Mouse (Mus musculus): ENCODE measurements around the gene Gls2. TPM values are rescaled to one million over a fixed set of nuclear protein-coding genes. Genes with fewer than 3 reads are reported as not detected.

Gene Gls2
- polyA plus RNA-seq, 1 experiment = 1.1 TPM

GRCm38 (mm10) chr10:128236321-128236720, 42.1 kb downstream of the Gls2 start:
- no peak overlapping the region for H3K4me2 ChIP-seq (ENCODE audit: low read depth)
- TF ChIP-seq TCF12 (IDR thresholded peaks at IDR 0.05; ENCODE audit: insufficient read depth, poor library complexity, severe bottlenecking) (no peak), USF1 (IDR thresholded peaks at IDR 0.05; ENCODE audit: low read depth) (no peak), MAX (IDR thresholded peaks at IDR 0.05; ENCODE audit: low read depth) (no peak), MYOD1 (IDR thresholded peaks at IDR 0.05; ENCODE audit: control insufficient read depth in 1 of 3, insufficient read length in 2 of 3, low read depth in 2 of 3) (no peak), CEBPB (IDR thresholded peaks at IDR 0.05; ENCODE audit: insufficient read depth, poor library complexity, severe bottlenecking) (no peak), SRF (IDR thresholded peaks at IDR 0.05; ENCODE audit: control insufficient read depth, insufficient read length, low read depth) (no peak), POLR2A (IDR thresholded peaks at IDR 0.05; ENCODE audit: insufficient read length, low read depth) (no peak), MYOG (IDR thresholded peaks at IDR 0.05; ENCODE audit: control insufficient read depth in 1 of 3, insufficient read depth in 1 of 3, insufficient read length in 2 of 3, low read depth in 2 of 3) (no peak), E2F4 (IDR thresholded peaks at IDR 0.05; ENCODE audit: insufficient read depth) (no peak), POLR2AphosphoS2 (IDR thresholded peaks at IDR 0.05; ENCODE audit: insufficient read length, low read depth) (no peak), REST (IDR thresholded peaks at IDR 0.05; ENCODE audit: insufficient read depth, insufficient read length) (no peak), TCF3 (IDR thresholded peaks at IDR 0.05; ENCODE audit: insufficient read length, low read depth) (no peak)
- H3K36me3 ChIP-seq (ENCODE audit: control insufficient read depth, insufficient read depth) = peaks cover 6% of the 10 kb centered on the region
- no peaks in the 10 kb centered on the region for H3K27me3 ChIP-seq (ENCODE audit: control insufficient read depth, insufficient read depth, insufficient read length)
- no peaks in the 10 kb centered on the region for H3K79me2 ChIP-seq (ENCODE audit: control insufficient read depth, insufficient read depth)
- H3K4me3 ChIP-seq = no peak overlapping the region
- no peak overlapping the region for H3ac ChIP-seq (ENCODE audit: control insufficient read depth, insufficient read length)

- H3K27me3 ChIP-seq (ENCODE audit: control insufficient read depth, insufficient read depth, insufficient read length) = no peaks in the 10 kb centered on the region
- TF ChIP-seq MAX (IDR thresholded peaks at IDR 0.05; ENCODE audit: low read depth) = no peak
- TF ChIP-seq TCF3 (IDR thresholded peaks at IDR 0.05; ENCODE audit: insufficient read length, low read depth) = no peak
- TF ChIP-seq SRF (IDR thresholded peaks at IDR 0.05; ENCODE audit: control insufficient read depth, insufficient read length, low read depth) = no peak
- TF ChIP-seq POLR2AphosphoS2 (IDR thresholded peaks at IDR 0.05; ENCODE audit: insufficient read length, low read depth) = no peak
- TF ChIP-seq REST (IDR thresholded peaks at IDR 0.05; ENCODE audit: insufficient read depth, insufficient read length) = no peak
- TF ChIP-seq CEBPB (IDR thresholded peaks at IDR 0.05; ENCODE audit: insufficient read depth, poor library complexity, severe bottlenecking) = no peak
- TF ChIP-seq TCF12 (IDR thresholded peaks at IDR 0.05; ENCODE audit: insufficient read depth, poor library complexity, severe bottlenecking) = no peak
- TF ChIP-seq MYOD1 (IDR thresholded peaks at IDR 0.05; ENCODE audit: control insufficient read depth in 1 of 3, insufficient read length in 2 of 3, low read depth in 2 of 3) = no peak
- no peak for TF ChIP-seq E2F4 (IDR thresholded peaks at IDR 0.05; ENCODE audit: insufficient read depth)
- no peak for TF ChIP-seq MYOG (IDR thresholded peaks at IDR 0.05; ENCODE audit: control insufficient read depth in 1 of 3, insufficient read depth in 1 of 3, insufficient read length in 2 of 3, low read depth in 2 of 3)
- no peak for TF ChIP-seq USF1 (IDR thresholded peaks at IDR 0.05; ENCODE audit: low read depth)
- TF ChIP-seq POLR2A (IDR thresholded peaks at IDR 0.05; ENCODE audit: insufficient read length, low read depth) = no peak
- H3K4me2 ChIP-seq (ENCODE audit: low read depth) = no peak overlapping the region
- H3ac ChIP-seq (ENCODE audit: control insufficient read depth, insufficient read length) = no peak overlapping the region
- H3K4me3 ChIP-seq = no peak overlapping the region
- H3K36me3 ChIP-seq (ENCODE audit: control insufficient read depth, insufficient read depth) = peaks cover 6% of the 10 kb centered on the region
- H3K79me2 ChIP-seq (ENCODE audit: control insufficient read depth, insufficient read depth) = no peaks in the 10 kb centered on the region
Observed at GRCm38 (mm10) chr10:128237807-128238480, 43.7 kb downstream of the Gls2 start.

GRCm38 (mm10) chr10:128239140-128239539, 44.9 kb downstream of the Gls2 start:
- no peak for TF ChIP-seq MYOD1 (IDR thresholded peaks at IDR 0.05; ENCODE audit: control insufficient read depth in 1 of 3, insufficient read length in 2 of 3, low read depth in 2 of 3)
- no peak for TF ChIP-seq CEBPB (IDR thresholded peaks at IDR 0.05; ENCODE audit: insufficient read depth, poor library complexity, severe bottlenecking)
- TF ChIP-seq E2F4 (IDR thresholded peaks at IDR 0.05; ENCODE audit: insufficient read depth) = no peak
- no peak for TF ChIP-seq POLR2AphosphoS2 (IDR thresholded peaks at IDR 0.05; ENCODE audit: insufficient read length, low read depth)
- no peak for TF ChIP-seq TCF3 (IDR thresholded peaks at IDR 0.05; ENCODE audit: insufficient read length, low read depth)
- TF ChIP-seq POLR2A (IDR thresholded peaks at IDR 0.05; ENCODE audit: insufficient read length, low read depth) = no peak
- no peak for TF ChIP-seq MYOG (IDR thresholded peaks at IDR 0.05; ENCODE audit: control insufficient read depth in 1 of 3, insufficient read depth in 1 of 3, insufficient read length in 2 of 3, low read depth in 2 of 3)
- no peak for TF ChIP-seq USF1 (IDR thresholded peaks at IDR 0.05; ENCODE audit: low read depth)
- no peak for TF ChIP-seq MAX (IDR thresholded peaks at IDR 0.05; ENCODE audit: low read depth)
- no peak for TF ChIP-seq SRF (IDR thresholded peaks at IDR 0.05; ENCODE audit: control insufficient read depth, insufficient read length, low read depth)
- TF ChIP-seq REST (IDR thresholded peaks at IDR 0.05; ENCODE audit: insufficient read depth, insufficient read length) = no peak
- no peak for TF ChIP-seq TCF12 (IDR thresholded peaks at IDR 0.05; ENCODE audit: insufficient read depth, poor library complexity, severe bottlenecking)
- peaks cover 6% of the 10 kb centered on the region for H3K36me3 ChIP-seq (ENCODE audit: control insufficient read depth, insufficient read depth)

GRCm38 (mm10) chr10:128240131-128240530, 45.9 kb downstream of the Gls2 start:
- Histone ChIP-seq H3ac (ENCODE audit: control insufficient read depth, insufficient read length) (no peak overlapping the region), H3K4me3 (no peak overlapping the region), H3K36me3 (ENCODE audit: control insufficient read depth, insufficient read depth) (peaks cover 6% of the 10 kb centered on the region), H3K27me3 (ENCODE audit: control insufficient read depth, insufficient read depth, insufficient read length) (no peaks in the 10 kb centered on the region), H3K4me2 (ENCODE audit: low read depth) (no peak overlapping the region), H3K79me2 (ENCODE audit: control insufficient read depth, insufficient read depth) (no peaks in the 10 kb centered on the region)
- TF ChIP-seq MAX (IDR thresholded peaks at IDR 0.05; ENCODE audit: low read depth) = no peak

More at GRCm38 (mm10) chr10:128239140-128239539, 44.9 kb downstream of the Gls2 start:
- Histone ChIP-seq H3K4me2 (ENCODE audit: low read depth) (no peak overlapping the region), H3K27me3 (ENCODE audit: control insufficient read depth, insufficient read depth, insufficient read length) (no peaks in the 10 kb centered on the region), H3K79me2 (ENCODE audit: control insufficient read depth, insufficient read depth) (no peaks in the 10 kb centered on the region), H3ac (ENCODE audit: control insufficient read depth, insufficient read length) (no peak overlapping the region), H3K4me3 (no peak overlapping the region)

- H3K4me3 ChIP-seq = no peak overlapping the region
- TF ChIP-seq MYOD1 (IDR thresholded peaks at IDR 0.05; ENCODE audit: control insufficient read depth in 1 of 3, insufficient read length in 2 of 3, low read depth in 2 of 3) = no peak
- no peak for TF ChIP-seq POLR2AphosphoS2 (IDR thresholded peaks at IDR 0.05; ENCODE audit: insufficient read length, low read depth)
- TF ChIP-seq USF1 (IDR thresholded peaks at IDR 0.05; ENCODE audit: low read depth) = no peak
- TF ChIP-seq CEBPB (IDR thresholded peaks at IDR 0.05; ENCODE audit: insufficient read depth, poor library complexity, severe bottlenecking) = no peak
- no peak for TF ChIP-seq SRF (IDR thresholded peaks at IDR 0.05; ENCODE audit: control insufficient read depth, insufficient read length, low read depth)
- no peak for TF ChIP-seq MAX (IDR thresholded peaks at IDR 0.05; ENCODE audit: low read depth)
- no peak for TF ChIP-seq TCF3 (IDR thresholded peaks at IDR 0.05; ENCODE audit: insufficient read length, low read depth)
- no peak for TF ChIP-seq REST (IDR thresholded peaks at IDR 0.05; ENCODE audit: insufficient read depth, insufficient read length)
- TF ChIP-seq E2F4 (IDR thresholded peaks at IDR 0.05; ENCODE audit: insufficient read depth) = no peak
- TF ChIP-seq MYOG (IDR thresholded peaks at IDR 0.05; ENCODE audit: control insufficient read depth in 1 of 3, insufficient read depth in 1 of 3, insufficient read length in 2 of 3, low read depth in 2 of 3) = no peak
- no peak for TF ChIP-seq POLR2A (IDR thresholded peaks at IDR 0.05; ENCODE audit: insufficient read length, low read depth)
- no peak for TF ChIP-seq TCF12 (IDR thresholded peaks at IDR 0.05; ENCODE audit: insufficient read depth, poor library complexity, severe bottlenecking)
- no peak overlapping the region for H3K4me2 ChIP-seq (ENCODE audit: low read depth)
- H3ac ChIP-seq (ENCODE audit: control insufficient read depth, insufficient read length) = no peak overlapping the region
- H3K27me3 ChIP-seq (ENCODE audit: control insufficient read depth, insufficient read depth, insufficient read length) = no peaks in the 10 kb centered on the region
- no peaks in the 10 kb centered on the region for H3K79me2 ChIP-seq (ENCODE audit: control insufficient read depth, insufficient read depth)
- peaks cover 6% of the 10 kb centered on the region for H3K36me3 ChIP-seq (ENCODE audit: control insufficient read depth, insufficient read depth)
Observed at GRCm38 (mm10) chr10:128243252-128243651, 49.0 kb downstream of the Gls2 start.
